Mouse (Mus musculus) cerebellum, adult 18-20 months (tissue): ENCODE measurements around the gene Ccnj.

Experiments
- DNase-seq, 2 experiments: peaks; one replicate each; pipeline ENCODE4 v3.0.0; 2021

The Ccnj gene

DNA sequence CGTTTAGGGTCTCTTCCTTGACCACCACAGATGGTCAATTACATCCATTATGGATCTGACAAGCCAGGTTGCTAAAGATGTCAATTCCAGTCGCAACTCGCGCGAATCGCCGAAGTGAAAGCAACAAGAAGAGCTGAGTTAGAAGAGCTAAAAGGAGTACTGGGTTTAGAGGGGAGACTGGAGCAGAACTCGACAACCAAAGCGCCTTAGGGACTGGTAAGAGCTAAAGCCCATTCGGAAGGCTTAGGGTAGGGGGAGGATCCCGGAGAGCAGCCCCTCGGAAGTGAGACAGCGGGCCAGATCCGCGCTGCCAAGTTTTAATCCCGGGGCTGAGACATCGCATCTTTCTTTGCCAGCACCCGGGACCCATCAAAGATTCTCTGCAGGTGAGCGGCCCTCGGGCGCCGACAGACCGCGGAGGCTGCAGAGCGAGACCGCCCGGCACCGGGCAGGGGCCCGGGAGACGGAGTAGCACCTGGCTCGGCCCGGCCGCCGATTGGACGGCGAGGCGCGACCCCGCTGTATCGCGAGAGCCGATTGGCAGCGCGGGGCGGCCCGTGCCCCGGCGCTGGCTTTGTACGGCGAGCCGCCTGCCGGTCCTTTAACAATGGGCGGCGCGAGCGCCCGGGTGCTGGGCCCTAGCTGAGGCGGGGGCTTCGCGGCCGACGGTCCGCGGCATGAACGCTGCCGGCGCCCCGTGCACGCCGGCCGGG, at the start of gene Ccnj:
Gene Ccnj, plus strand, starts transcription at position 577 of the 713 bp plus-strand sequence.
- DNase-seq: peak; percentile 89 to 98

DNA sequence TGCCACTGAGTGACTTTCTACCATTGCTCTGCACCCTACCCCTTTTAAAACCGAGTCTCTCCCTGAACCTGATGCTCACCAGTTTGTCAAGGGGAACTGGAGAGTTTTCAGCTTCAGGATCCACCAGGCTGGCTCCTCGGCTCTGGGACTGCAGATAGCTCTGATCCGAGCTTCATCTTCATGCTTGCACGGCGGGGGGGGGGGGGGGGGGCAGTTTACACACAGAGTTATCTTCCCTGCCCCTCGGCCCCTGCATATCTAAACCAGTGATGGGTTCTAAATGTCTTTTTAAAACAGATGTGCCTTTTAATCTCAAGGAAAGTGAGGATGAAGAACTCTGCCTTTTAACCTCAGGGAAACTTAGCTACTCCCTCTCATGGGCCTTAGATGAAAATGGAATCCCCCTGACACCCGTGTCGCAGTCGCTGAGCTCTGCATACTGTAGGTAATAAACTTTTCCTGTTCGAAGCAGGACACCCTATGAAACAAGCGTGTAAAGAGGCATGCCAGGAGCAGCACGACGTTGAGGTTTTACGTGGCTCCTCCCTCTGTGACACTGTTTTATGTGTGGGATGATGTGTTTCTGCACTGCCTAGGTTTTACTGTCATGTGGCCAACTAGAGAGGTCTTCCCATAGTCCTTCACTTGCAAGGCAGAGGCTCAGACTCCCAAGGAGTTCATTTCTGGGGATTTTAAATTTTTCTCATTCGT, 42.9 kb upstream of the Ccnj start:
- no peak for DNase-seq

DNA sequence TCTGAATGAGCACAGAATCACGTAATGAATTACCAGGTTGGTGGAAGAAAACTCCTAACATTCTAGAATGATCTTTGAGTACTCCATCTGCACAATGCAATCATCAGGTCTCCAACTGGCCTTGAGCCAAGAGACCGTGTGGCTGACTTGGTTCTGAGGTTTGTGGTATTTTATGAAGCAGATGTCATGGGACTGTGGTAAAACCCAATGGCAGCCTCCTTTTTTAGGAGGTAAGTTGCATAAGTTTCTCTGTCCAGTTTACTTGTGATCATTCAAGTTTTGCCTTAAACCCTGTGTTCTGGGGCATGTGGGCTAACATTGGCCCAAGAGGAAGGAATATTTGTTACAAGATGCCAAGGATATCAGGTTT, 42.4 kb upstream of the Ccnj start:
- no peak for DNase-seq

DNA sequence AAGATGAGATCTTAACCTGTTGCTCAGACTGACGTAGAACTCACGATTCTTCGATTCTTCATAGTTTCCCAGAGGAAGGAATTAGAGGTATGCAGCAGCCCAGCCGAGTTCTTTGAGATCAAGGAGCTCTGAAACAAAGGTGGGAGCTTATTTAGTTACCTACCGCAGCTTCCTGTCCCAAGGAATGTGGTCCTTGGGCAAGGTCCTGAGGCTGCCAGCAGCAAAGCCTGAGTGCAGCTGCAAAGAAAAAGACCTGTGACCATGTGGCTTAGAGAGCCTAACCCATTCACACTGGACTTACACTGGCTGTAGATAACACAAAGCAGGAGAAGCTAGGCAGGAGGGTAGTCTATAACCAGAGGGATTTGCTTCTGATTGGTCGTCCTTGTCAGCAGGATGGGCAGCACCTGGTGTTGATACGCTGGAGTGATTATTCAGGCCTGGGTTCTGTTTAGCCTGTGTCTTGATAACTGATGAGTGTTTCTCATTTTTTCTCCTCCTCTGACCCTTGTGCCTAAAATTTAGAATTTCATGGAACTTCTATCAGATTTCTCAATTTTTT, 25.8 kb upstream of the Ccnj start:
- DNase-seq: peak in 1 of 2 experiments; percentile 19

DNA sequence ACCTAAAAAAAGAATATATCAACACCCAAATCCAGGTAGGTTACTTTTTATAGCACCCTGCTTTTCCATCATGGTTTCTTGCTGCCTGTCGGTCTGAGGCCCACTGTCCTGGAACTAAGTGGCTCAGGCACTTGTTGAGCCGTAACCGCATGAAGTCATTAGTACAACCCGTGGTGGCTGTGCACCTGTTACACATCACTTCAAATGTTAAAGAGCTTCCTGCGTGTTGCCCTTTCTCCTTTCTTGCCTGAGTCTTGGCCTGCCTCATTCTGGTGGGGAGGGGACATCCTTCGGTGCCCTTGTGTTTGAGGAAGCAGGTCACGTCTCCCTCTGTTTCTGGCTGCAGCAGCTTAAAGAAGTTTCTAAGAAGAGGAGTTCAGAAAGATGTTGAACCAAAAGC, 21.2 kb upstream of the Ccnj start:
- no peak for DNase-seq

DNA sequence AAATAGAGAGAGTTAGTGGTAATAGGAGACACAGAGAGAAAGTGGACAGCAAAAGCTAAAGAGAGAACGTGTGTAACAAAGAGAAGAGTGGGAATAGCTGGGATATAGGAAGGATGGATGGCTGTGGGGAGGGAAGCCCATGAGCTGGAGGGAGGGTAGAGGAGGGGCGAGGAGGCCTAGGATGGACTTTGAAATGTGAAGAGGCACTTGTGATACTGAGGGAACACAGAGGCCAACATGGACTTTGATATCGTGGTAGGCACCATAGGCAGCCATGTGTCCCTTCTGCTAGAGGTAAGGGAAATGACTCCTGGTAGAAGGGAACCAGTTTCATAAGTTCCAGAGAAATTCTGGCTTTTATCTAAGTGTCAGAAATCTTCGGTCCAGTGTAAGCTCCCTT, 19.2 kb upstream of the Ccnj start:
- DNase-seq: no peak

DNA sequence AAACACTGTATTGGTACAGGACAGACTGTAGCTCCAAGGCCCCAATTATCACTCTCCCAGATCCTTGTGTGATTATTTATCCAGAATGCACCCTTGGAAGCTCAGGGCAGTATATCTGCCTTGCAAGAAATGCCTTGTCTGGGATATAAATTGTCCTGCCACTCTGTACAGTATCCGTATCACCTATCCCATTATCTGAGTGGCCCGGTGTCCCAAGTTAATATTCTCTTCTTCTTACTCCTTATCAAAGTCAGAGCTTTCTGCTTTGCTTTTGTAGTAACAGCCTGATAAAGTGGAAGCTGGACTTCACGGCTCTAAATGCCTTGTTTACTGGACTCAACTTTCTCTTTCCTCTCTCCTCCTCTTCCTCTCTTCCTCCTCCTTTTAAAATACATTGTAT, 18.3 kb upstream of the Ccnj start:
- no peak for DNase-seq

DNA sequence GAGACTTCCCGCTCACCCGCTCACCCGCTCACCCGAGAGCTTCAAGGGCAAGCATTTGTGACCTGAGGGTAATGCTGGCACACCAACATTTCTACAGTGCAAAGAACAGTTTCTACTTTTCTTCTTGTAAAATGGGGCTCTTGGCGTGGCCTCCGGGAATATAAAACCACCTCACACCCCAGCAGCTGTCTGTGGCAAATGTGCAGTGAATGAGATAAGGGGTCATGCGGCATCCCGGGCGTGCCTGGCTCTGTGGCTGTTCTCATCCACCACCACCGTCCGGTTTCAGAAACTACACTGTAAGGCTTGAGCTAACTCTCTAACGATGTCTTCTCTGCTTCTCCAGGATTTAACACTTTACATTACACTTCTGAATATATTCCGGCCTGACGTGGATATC, 17.7 kb upstream of the Ccnj start:
- DNase-seq: no peak

DNA sequence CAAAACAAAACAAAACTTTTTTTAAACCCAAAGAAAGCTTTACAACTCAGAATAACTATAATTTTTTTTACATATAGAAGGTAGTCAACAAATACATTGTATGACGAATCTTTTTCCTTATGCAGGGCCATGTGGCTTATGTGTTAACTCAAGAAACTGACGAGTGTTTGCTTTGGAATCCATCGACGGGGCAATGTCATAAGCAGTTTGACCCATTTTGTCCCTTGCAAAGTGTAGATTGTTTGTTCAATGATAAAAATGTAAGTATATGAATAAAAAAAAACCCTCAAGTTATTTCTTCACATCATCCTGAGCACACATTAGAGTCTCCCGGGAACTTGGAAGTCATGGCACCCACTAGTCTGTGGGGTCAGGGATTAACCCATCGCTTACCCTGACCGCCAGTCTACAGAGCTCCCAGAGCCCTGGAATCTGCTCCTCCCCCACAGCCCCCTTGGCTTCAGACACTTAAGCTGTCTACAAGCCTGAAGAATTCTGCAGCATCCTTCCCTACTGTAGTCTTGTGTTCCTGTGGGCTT, 15.4 kb upstream of the Ccnj start:
- no peak for DNase-seq

DNA sequence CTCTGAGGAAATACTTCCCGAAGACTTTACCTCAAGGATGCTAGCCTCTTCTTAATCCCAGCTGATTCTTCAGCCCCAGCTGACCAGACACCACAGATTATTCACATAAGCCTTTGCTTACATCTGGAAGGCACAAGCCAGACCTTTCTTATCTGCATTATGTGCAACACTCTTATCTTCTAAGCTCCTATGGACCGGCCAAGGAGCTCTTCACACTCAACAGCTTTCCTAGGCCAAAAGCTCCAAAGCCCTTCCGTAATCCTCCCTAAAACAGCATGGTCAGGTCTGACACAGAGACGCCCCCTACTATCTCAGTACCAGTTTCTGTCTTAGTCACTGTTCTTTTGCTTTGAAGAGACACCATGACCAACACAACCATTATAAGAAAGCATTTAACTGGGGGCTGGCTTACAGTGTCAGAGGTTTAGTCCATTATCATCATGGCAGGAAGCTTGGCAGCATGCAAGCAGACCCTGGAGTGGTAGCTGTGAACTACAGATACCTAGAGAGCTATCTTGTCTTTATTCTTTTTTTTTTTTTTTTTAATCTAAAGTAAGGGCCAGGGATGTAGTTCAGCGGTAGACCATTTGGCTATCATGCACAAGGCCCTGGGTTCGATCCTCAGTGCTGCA, 13.1 kb upstream of the Ccnj start:
- DNase-seq: no peak

DNA sequence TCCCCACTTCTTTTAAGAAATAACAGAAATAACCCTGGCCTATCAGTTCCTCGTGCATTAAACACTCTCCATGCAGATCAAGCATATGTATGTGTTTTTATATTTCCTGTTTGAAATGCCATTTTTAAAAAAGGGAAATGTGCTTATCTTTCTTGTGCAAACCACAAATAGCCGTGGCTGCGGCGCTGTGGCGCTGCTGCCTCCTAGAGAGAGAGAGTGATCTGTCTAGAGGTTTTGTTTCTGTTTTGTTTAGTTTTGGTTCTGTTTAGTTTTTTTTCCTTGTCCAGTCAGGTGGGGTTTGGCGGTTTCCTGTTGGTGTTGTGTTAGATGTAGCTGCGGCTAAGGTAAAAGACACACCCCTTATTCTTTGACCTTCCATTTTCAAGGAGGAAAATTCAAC, 12.3 kb upstream of the Ccnj start:
- DNase-seq: no peak

DNA sequence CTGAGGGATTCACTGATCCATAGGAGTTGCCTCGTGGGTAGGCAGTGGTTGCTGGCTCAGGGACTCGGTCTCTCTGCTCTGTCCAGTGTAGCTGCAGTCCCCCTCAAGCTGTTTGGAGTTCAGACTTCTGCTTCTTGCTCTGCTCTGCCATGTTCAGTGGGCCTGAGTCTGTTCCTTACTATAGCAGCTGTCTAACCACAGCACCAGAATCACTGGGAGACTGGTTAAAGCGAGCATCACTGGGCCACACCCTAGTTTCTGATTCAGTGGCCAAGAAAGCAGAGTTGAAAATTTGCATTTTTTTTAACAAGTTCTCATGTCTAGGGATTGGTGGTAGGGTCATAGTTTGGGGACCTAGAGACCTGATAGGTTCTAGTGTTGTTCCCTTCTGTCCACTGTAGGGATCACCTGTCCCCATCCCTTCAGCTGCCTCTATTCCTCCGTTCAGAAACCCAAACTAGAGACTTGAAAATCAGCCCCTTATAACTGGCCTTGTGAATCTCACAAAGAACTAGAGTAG, 9.7 kb upstream of the Ccnj start:
- DNase-seq: no peak

DNA sequence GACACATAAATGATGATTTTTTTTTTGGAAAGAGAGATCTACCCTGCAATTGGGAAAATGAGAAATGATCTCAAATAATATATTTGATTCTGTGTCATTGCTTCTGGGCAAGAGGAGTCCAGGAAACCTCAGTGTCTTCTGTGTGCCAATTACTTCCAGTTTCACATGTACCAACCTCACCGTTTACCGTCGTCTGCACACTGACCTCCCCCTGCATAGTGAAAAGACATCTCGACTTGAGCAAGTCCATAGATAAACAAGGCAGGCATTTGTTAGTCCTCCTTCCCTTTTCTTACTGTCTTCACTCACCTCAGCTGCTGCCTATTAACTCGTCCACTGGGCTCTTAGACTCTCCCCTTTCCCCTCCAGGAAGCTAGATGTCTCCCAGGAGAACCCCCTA, 5.4 kb upstream of the Ccnj start:
- DNase-seq: no peak

DNA sequence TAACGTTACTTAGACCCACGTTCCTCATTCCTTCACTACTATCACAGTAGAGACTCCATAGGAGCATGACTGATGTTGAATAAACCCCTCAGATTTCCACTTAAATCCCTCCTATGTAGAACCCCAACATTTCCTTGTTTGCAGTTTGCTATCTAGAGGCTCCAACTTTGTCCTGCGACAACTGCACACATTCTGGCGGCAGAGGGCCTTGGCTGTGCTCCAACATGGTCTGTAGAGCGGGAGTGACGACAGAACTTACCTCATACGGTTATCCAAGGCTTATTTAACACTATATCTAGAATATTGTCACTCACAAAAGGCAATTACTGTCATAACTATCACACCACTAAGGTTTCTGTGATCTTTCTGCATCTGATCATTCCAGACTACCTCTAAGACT, 4.3 kb upstream of the Ccnj start:
- DNase-seq: no peak

DNA sequence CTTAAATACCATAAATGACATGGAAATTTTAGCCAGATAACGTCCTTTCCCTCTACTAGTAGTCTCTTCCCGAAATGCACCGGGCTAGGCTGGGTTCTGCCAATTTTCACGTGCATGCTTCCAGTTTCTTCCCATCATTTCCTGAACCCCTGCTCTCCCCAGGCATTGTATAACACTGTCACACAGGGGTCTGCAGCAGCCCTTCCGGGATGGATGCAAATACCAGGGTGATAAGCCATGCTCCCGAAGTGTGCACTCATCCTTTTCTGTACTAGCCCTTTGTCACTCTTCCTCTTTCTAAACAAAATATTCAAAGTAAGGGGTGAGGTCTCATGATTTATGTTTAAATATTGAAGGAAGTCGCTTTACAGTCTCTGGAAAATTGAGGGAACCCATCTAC, 881 bp upstream of the Ccnj start:
- DNase-seq: peak in 1 of 2 experiments; percentile 12

DNA sequence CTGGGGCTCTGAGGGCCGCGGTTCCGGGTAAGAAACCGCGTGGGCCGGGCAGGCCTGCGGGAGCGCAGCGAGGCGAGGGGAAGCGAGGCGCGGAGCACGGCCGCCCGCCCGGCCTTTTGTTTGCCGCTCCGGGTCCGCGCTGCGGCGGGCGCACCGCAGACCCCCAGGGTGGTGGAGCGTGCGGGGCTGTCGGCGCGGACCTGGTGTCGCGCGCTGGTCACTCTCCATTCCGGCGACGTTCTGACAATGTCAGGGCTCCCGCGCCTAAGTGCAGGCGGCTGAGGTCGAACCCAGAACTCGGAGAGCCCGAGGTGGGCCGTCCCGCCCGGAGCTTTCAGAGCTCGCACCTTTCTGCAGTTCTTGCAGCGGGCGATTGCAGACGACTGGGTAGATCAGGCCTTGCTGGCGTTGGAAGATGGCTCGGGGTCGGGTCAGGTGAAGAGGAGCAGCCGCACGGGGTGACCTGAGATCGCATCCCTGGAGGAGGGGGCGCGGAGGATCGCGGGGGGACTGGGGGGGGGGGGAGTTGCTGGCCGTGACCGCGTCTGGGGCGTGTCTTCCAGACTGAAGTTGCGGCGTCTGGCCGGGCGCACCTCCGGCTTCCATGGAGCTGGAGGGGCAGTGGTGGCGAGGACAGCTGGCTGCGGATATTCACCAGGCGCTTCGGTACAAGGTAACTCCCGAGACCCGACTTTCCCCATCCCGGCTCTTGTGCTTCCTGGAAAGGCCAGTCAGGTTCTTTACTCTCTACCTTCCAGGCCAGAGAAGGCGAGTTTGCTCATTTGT, 530 bp downstream of the Ccnj start:
- peak in 1 of 2 experiments; percentile 34 for DNase-seq

DNA sequence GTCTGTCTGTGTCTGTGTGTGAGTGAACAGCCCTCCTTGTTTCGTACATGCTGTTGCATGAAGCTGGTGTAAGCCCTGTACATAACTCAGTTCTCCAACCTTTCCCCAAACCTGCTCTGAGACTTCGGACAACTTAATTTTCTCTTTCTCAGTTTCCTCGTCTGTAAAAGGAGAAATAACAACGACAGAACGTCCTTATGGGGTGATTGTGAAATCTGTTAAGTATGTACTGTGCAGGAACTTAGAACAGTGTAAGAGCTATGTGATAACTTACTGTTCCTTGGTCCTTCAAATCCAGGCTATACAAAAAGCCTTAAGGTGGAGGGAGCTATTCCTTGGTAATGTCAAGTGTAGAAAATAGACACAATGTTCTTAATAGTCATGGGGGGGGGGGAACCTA, 1.3 kb downstream of the Ccnj start:
- no peak for DNase-seq

DNA sequence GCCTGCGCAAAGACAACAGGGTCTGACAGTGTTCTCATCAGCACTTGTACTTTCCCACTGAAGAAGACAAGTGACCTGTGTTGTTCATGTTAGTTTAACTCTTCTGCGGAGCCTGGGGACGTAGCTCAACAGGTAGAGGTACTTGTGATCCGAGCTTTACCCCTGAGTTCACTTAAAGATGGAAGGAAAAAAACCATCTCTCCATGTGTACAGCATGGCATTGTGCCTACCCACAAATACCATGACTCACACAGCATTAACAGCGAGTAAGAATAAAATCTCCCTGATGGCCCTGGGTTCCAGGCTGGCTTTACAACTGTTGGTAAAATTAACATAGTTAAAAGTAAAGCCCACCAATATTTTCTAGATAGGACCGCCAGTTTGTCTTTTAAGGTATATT, 3.4 kb downstream of the Ccnj start:
- no peak for DNase-seq

DNA sequence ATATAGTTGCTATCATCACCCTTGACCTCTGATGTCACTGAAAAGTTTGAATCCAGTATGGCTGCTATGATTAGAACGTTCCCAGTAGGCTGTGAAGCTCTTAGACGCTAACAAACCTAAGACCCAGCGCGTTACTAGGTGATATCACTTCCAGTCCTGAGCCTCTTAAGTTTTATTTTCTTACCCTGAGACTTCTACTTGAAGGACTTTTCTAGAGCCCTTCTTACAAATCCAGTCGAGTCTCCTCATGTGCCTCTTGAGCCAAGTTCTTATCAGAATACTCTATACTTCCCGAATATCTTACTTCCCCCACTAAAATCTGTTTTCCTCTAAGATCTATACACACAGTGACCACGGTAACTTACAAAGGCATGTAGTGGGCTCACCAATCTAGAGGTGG, 7.1 kb downstream of the Ccnj start:
- no peak for DNase-seq

DNA sequence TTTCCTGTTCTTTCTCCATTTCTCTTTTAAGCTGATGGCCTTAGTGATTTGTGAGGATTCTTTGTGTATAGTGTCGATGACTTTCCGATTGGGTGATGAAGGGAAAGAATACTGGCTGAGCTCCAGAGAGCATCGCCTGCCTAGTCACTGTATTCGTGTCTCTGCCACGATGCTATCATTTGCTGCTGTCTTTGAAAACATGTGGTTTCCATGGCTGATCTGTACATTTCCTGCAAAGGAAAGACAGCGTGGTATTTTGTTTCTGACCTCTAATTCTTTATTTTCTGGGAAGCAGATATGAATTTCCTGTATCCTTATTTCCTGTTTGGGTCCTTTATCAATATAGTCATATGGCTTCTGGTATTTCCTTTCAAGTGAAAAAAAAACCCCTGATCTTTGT, 9.2 kb downstream of the Ccnj start:
- no peak for DNase-seq

DNA sequence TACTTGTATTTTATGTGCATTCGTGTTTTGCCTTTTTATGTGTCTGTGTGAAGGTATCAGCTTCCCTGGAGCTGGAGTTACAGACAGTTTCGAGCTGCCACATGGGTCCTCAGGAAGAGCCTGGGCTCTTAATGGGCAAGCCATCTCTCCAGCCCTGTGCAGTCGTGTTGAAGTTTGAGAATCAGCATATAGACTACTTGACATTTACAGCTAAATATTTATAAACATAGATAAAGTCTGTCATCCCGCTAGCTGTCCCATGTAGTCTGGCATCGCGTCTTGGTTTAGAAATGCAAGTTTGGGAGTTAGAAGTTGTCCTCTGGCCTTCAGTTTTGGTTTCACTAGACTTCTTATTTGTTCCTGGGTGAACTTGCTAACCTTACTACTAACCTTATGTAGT, 10.0 kb downstream of the Ccnj start:
- no peak for DNase-seq

DNA sequence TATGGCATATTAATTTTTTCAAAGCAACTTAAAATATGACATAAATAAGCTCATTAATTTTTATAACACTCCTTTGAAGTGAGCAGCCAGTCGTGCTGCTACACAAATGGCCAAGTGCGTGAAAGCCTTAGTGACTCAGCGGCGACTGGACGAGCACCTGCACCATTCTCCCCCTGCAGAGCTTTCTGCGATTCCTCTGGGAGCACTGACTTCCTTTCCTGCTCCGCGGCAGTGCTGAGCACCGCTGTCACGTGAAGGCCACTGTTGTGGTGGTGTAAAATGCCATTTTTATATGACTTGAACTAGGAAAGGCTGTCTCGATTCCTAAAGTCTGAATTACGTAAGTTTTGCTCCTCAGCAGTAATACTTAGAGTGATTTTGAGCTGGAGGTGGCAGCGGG, 10.5 kb downstream of the Ccnj start:
- DNase-seq: no peak

DNA sequence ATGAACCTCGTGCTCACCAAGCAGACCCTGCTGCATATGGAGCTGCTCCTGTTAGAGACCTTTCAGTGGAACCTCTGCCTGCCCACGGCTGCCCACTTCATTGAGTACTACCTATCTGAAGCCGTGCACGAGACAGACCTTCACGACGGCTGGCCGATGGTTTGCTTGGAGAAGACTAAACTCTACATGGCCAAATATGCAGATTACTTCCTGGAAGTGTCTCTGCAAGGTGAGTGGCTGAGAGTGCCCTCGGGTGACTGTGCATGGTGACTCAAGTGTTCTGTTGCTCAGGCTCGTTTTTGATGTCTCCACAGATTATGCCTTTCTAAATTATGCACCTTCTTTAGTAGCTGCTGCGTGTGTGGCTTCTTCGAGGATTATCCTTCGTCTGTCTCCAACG, 13.7 kb downstream of the Ccnj start:
- DNase-seq: no peak
